Mouse (Mus musculus) cerebellum, postnatal 36 days (tissue): ENCODE results near the gene Ndufaf2.

Source experiments
- DNase-seq, 2 experiments: peaks; one replicate each; pipeline ENCODE4 v3.0.0; 2021 to 2022; ENCODE audit warnings: mixed read lengths in 2 of 2

Gene Ndufaf2

GRCm38 (mm10) chr13:108135617-108136016 is 22.8 kb downstream of the Ndufaf2 start:
- no peak for DNase-seq

- no peak for DNase-seq
Measured at GRCm38 (mm10) chr13:108132031-108132819, 26.2 kb downstream of the Ndufaf2 start.

- no peak for DNase-seq
Measured at GRCm38 (mm10) chr13:108130737-108131136, 27.7 kb downstream of the Ndufaf2 start.

GRCm38 (mm10) chr13:108129070-108129469 is 29.4 kb downstream of the Ndufaf2 start:
- DNase-seq: no peak

- no peak for DNase-seq
Measured at GRCm38 (mm10) chr13:108127883-108128282, 30.5 kb downstream of the Ndufaf2 start.

GRCm38 (mm10) chr13:108127130-108127529 is 31.3 kb downstream of the Ndufaf2 start:
- DNase-seq: peak; percentile 17 to 29

- DNase-seq: no peak
Measured at GRCm38 (mm10) chr13:108126246-108126645, 32.2 kb downstream of the Ndufaf2 start.

GRCm38 (mm10) chr13:108124096-108124495 is 34.3 kb downstream of the Ndufaf2 start:
- no peak for DNase-seq

GRCm38 (mm10) chr13:108123109-108123723 is 35.2 kb downstream of the Ndufaf2 start:
- no peak for DNase-seq

- no peak for DNase-seq
Measured at GRCm38 (mm10) chr13:108119411-108120310, 38.8 kb downstream of the Ndufaf2 start.

- peak; percentile 17 to 21 for DNase-seq
Measured at GRCm38 (mm10) chr13:108118188-108118587, 40.2 kb downstream of the Ndufaf2 start.

GRCm38 (mm10) chr13:108117654-108118053 is 40.8 kb downstream of the Ndufaf2 start:
- no peak for DNase-seq

GRCm38 (mm10) chr13:108114257-108114656 is 44.2 kb downstream of the Ndufaf2 start:
- no peak for DNase-seq

GRCm38 (mm10) chr13:108113536-108113935 is 44.9 kb downstream of the Ndufaf2 start:
- DNase-seq: no peak

- no peak for DNase-seq
Measured at GRCm38 (mm10) chr13:108110929-108111328, 47.5 kb downstream of the Ndufaf2 start.

GRCm38 (mm10) chr13:108100700-108101099 is 57.7 kb downstream of the Ndufaf2 start:
- no peak for DNase-seq

GRCm38 (mm10) chr13:108096446-108096845 is 62.0 kb downstream of the Ndufaf2 start:
- DNase-seq: no peak

GRCm38 (mm10) chr13:108095617-108096016 is 62.8 kb downstream of the Ndufaf2 start:
- DNase-seq: peak; percentile 89 to 90

GRCm38 (mm10) chr13:108094681-108095080 is 63.7 kb downstream of the Ndufaf2 start:
- DNase-seq: no peak

- DNase-seq: no peak
Measured at GRCm38 (mm10) chr13:108092290-108092689, 66.1 kb downstream of the Ndufaf2 start.

GRCm38 (mm10) chr13:108086724-108087123 is 71.7 kb downstream of the Ndufaf2 start:
- no peak for DNase-seq

- no peak for DNase-seq
Measured at GRCm38 (mm10) chr13:108086036-108086435, 72.4 kb downstream of the Ndufaf2 start.

GRCm38 (mm10) chr13:108084086-108084485 is 74.3 kb downstream of the Ndufaf2 start:
- DNase-seq: peak in 1 of 2 experiments; percentile 28
